Mouse (Mus musculus) gastrocnemius, adult 2 months (tissue): ENCODE data around the gene Paxbp1. TPM values are rescaled to one million over a fixed set of nuclear protein-coding genes. Genes with fewer than 3 reads are reported as not detected.

Source experiments
- DNase-seq: peaks from one replicate; pipeline ENCODE4 v3.0.0; 2022
- H3K27ac ChIP-seq: fragments of 200-600 bp; 2 replicates; pipeline ENCODE4 v1.8.1; 2022; ENCODE audit warnings: mild to moderate bottlenecking
- H3K4me3 ChIP-seq: fragments of 200-600 bp; 2 replicates; pipeline ENCODE4 v1.8.1; 2022; ENCODE audit warnings: mild to moderate bottlenecking, moderate library complexity
- CTCF ChIP-seq: fragments of 200-600 bp; IDR thresholded peaks from 2 replicates; pipeline ENCODE4 v1.8.1; 2022; ENCODE audit warnings: antibody characterized with exemption, mild to moderate bottlenecking, moderate library complexity
- intact Hi-C: fragments of 180-260 bp; cut with DNase I; formaldehyde crosslinking; loops from one replicate; pipeline ENCODE4 v1.15.1; 2025
- total RNA-seq, 2 experiments: library from RNA; stranded (reverse); gene quantifications; 2 replicates each; pipeline ENCODE4 v1.2.3; 2021

Paxbp1 gene
- total RNA-seq, 2 experiments from 2014 or later, result 10.7 to 11.6 TPM

DNA sequence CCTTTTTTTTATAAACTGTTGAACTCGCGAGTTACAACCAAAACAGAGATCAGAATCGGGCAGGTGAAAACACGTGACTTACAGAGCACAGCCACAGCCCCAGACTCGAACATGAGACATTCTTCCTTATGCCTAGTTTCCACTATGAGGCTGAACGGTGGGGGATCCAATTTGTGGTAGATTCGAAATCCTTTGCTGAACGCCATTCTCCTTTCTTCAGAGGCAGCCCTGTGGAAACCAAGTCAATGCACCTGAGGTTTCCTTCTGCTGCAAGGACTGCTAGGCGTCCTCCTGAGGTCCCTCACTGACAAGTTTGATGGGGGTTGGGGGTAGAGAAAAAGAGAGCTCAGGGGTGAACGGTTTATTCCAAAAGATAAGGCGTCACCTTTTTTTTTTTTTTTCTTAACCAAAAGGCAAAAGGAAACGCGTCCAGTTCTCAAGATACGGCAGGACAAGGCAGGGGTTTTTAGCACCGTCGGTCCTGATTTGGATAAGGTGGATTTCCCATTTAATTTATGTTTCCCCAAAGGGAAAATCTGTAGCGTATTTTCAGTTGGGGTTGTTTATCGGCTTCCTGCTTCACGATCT, 34.3 kb downstream of the Paxbp1 start:
- no peak for DNase-seq
- intact Hi-C loops, result loop anchor here (2.0 to 5.0 kb wide), 3 partner anchors 35 to 632 kb away; partner anchors contain the start of genes Cfap298 and Paxbp1
- Histone ChIP-seq H3K27ac (peak overlapping the region; percentile 96), H3K4me3 (peak overlapping the region; percentile 100)
- TF ChIP-seq CTCF, result no peak

DNA sequence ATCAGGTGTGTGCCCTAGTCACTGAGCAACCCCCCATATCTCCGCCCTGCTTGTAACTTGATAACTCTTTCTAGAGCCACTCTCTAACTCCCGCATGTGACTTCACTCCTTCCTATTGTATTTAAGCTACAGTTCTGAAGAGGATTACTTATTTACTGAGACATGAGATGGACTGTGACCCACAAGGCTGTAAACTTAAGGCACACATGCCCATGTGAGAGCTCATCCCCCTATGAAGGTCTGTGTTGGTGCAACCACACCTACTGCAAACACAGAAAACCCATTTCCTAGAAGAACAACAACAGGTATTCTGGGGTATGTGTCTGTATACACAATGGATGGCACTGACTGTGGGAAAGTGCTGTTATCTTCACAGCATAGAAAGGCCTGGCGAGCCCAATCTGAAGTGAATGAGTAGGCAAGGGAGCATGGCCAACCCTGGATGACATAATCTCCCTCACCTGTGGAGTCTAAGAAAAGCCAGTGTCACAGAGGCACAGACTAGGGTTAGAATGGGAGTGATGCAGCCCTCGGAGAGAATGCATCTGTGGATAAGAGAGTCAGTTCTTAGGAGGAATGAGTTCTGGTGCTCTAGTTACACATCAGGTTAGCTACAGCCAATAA, 39.3 kb downstream of the Paxbp1 start:
- no peak for TF ChIP-seq CTCF

DNA sequence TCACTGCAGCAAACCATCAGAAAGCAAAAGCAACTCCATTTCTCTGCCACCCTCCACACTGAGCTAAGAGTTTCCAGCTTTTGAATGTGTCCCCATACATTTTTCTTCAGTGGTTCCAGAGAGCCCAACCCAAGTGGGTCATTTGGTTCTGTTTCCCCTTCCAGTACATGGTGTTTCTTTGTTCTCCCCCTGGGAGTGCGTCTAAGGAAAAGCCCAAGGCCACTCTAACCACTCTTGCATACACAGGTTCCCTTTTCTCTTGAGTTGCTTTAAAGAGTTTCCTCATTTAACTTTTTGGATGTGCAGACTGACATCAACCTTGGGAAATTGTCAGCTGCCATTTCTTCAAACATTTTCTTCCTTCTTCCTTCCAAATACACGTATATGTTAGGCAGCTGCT, 43.2 kb downstream of the Paxbp1 start:
- Histone ChIP-seq H3K4me3 (no peak overlapping the region), H3K27ac (no peak overlapping the region)
- TF ChIP-seq CTCF, result no peak
- intact Hi-C loops, result no loop called here
- DNase-seq, result no peak

More for the DNA sequence above, 39.3 kb downstream of the Paxbp1 start:
- Histone ChIP-seq H3K27ac (no peak overlapping the region), H3K4me3 (no peak overlapping the region)
- intact Hi-C loops, result no loop called here
- DNase-seq, result no peak

DNA sequence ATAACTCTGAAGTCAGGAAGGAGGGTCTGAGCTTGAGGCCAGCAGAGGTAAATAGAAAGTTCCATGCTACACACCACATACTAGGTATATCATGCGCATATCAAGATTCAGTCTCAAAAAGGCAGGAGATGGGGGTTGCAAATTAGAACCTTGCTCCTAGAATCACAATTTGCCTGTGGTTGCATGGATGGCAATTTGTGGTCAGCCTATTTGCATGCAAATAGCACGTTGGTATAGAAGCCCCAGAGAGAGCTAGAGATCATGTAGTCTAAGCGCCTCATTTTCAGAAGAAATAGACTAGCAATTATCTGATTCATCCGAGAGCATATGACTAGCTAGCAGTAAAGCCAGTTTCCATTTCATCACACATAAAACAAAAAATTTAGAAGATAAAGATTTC, 44.5 kb downstream of the Paxbp1 start:
- H3K4me3 ChIP-seq, result no peak overlapping the region
- no peak overlapping the region for H3K27ac ChIP-seq
- DNase-seq, result no peak
- TF ChIP-seq CTCF, result no peak
- intact Hi-C loops, result no loop called here

DNA sequence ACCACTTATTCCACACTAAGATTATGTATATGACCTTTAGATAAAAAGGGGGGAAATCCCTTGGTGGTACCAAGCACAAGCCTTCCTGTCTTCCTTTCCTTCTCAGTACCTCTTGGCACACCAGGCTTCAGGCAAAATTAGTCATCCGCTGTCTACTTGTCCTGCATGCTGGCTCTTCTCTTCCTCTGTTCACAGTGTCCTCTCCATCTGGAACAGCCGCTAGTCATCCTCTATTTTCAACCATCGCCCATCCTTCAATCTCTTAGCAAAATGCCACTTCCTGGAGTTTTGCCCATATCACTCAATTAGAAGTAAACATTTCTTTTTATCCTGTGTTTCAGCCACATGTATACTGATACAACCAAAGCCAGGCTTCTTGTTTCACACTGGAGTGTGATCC, 46.5 kb downstream of the Paxbp1 start:
- intact Hi-C loops, result no loop called here
- TF ChIP-seq CTCF, result no peak
- DNase-seq, result no peak
- H3K27ac ChIP-seq, result no peak overlapping the region
- no peak overlapping the region for H3K4me3 ChIP-seq

DNA sequence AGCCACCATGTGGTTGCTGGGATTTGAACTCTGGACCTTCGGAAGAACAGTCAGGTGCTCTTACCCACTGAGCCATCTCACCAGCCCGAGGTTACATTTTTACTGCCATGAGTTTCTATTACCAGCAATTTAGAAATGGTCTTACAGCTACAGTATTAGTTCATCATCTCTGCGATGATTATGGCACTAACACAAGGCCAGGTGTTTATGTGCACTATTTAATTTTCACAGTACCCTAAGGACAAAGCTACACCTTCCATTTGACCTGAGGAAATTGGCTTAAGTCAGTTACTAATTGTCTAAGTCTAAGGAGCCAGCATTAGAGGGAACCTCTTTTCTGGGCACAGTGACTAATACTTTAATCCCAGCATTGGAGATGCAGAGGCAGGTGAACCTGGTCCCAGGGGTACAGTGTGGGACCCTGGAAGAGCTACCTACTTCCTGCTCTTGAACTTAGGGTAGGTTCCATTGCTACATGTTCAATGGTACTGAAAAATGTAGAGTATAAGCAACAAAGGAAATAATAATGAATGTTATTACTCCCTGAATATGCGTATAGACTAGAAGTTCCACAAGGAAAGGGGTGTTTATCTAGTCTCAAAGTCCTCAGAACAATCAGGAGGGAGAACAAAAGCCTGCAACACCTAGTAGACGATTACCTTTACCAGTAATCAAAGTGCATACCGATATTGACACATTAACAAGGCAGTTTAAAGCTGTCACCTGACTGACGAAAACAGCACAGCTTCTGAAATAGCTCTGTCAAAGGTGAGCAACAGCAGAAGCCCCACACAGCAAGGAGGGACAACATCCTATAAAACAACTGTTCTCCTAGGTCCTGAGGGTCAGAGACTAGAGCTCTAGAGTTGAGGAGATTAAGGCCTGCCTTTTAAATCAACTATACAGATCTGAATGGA, 47.8 kb downstream of the Paxbp1 start:
- Histone ChIP-seq H3K4me3 (no peak overlapping the region), H3K27ac (no peak overlapping the region)
- intact Hi-C loops, result no loop called here
- no peak for DNase-seq
- no peak for TF ChIP-seq CTCF

DNA sequence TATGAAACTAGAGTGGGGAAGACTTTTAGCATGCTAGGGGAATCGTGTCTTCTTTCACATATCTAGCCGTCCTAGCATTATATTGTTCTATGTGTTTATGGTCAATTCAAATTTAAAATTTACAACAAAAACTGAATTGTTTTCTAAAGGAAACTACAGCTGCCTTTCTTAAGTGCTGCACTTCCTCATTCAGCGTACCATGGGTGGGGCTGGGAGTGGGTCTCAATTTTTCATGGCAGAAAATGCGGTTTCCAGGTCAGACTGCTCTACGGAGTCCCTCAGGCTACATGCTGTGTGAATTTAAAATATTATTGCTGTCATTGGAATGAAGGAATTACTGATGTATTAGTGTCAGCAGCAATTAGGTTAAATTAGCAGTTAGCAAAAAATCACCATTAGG, 48.8 kb downstream of the Paxbp1 start:
- intact Hi-C loops, result no loop called here
- Histone ChIP-seq H3K4me3 (peak overlapping the region; percentile 9; the same call in 1 of the 2 replicates), H3K27ac (peak overlapping the region; percentile 32)
- no peak for TF ChIP-seq CTCF
- no peak for DNase-seq

DNA sequence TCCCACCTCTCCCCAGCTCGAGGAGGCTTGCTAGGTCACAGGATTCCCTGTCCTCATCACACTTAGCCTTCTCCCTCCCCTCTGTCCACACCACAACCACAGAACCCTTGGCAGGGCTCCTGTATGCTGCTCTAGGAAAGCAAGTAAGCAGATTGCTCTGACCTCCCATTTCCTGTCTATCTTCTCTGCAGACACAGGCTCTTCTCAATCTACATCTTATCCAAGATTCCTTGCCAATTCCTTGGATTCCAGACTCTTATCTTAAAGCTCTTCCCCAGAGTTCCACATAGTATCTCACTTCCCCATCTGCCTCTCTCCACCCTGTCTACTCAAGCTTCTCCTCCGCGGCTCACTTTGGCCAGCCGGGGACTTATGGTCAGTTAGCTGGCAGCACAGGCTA, 49.3 kb downstream of the Paxbp1 start:
- TF ChIP-seq CTCF, result no peak
- peak; percentile 50 for DNase-seq
- Histone ChIP-seq H3K4me3 (peak overlapping the region; percentile 9; the same call in 1 of the 2 replicates), H3K27ac (peak overlapping the region; percentile 32)
- intact Hi-C loops, result no loop called here

DNA sequence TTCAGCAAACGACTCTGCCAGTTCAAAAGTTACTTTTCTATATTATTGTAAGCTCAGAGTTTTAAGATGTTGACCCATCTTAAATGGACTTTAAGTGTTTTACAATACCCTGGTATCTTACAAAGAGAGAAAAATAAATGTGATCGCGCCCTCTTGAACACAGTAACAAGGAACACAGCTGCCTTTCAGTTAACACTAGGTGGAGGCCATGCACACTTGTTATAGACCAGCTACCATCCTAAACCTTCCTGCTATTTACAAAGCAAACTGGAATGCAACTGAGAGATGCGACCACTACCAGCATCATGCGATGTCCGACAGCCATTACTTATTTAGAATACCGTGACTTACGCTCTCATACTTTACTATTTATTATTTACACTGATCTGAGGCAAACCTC, 55.2 kb downstream of the Paxbp1 start:
- Histone ChIP-seq H3K4me3 (no peak overlapping the region), H3K27ac (no peak overlapping the region)
- intact Hi-C loops, result no loop called here
- no peak for DNase-seq
- no peak for TF ChIP-seq CTCF

DNA sequence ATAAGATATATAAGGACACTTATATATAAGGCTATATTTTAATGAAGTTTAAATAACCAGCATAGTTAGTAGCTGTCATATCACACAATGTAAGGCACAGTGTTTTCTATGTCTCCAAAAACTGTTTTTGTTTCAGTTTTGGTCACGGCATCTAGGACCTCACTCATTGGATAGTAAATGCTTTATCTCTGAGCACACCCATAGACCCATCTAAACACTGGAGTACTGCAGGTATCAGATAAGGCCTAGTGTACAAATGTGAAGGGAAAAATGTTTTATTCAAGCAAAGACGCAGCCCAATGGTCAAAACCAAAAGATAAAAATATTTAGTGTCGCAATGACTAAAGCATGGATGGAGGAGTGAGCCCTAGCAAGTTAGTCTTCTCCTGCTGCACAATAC, 55.7 kb downstream of the Paxbp1 start:
- no peak overlapping the region for H3K4me3 ChIP-seq
- intact Hi-C loops, result no loop called here
- H3K27ac ChIP-seq, result no peak overlapping the region
- no peak for DNase-seq
- TF ChIP-seq CTCF, result no peak

DNA sequence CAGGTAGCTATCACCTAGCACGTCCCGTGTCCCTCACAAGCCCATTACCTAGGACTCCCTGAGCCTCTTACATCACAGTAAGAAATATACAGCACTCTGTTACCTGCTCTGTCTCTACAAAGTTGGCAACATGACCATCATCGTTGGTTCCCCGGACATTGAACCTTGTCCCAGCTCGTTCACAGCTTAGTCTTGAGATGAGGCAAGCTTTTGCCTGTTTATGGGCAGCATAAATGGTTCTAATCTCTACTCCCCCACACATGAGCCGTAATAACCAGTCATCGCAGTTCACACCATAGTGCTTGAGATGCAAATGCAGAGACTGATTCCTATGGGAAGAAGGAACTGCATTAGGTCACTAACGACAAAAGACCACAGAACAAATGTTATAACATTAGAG, 56.3 kb downstream of the Paxbp1 start:
- H3K27ac ChIP-seq, result no peak overlapping the region
- no peak for TF ChIP-seq CTCF
- DNase-seq, result no peak
- intact Hi-C loops, result no loop called here
- H3K4me3 ChIP-seq, result no peak overlapping the region

DNA sequence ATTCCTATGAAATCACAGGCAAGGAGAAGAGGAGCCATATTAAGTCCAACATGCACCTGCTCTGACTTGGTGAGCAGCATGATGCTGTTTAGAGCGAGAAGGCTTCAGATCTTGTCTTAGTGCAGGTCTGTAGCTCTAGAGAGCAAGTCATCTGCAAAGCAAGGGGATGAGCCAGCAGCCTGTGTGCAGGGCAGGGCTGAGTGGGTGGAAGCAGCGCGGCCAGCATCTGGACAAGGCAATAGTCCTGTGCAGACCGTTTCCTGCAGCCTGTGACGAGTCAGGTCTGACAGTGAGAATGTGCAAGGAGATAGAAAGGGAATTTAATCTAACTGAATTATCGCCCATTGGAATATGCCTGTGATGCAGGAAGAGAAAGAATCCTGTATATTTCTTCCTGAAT, 73.3 kb downstream of the Paxbp1 start:
- TF ChIP-seq CTCF, result no peak
- Histone ChIP-seq H3K27ac (no peak overlapping the region), H3K4me3 (no peak overlapping the region)
- intact Hi-C loops, result no loop called here
- DNase-seq, result no peak

DNA sequence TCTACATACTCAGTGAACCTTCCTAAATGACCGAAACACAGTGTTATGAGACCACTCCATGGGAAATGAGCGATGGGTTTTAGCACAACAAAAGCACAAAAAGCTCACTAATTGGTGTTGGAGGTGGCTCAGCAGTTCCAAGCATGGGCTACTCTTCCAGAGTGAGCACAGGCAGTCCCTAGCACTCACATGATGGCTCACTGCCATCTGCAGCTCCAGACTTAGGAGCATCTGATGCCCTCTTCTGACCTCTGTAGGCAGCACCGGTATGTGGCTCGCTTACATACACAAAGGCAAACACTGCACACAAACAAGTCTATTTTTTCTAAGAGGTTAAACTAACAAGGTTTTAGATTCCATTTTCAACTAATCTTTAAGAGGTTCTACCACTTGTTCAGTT, 78.1 kb downstream of the Paxbp1 start:
- DNase-seq, result no peak
- H3K27ac ChIP-seq, result no peak overlapping the region
- intact Hi-C loops, result no loop called here
- no peak overlapping the region for H3K4me3 ChIP-seq
- no peak for TF ChIP-seq CTCF
